Mouse (Mus musculus): Measurements from ENCODE around the gene Clip3. TPM values are rescaled to one million over a fixed set of nuclear protein-coding genes. Genes with fewer than 3 reads are reported as not detected.

The Clip3 gene
- polyA plus RNA-seq (2015; fragmentation: Nextera tagmentation; extraction: Ambion mirVana) = 82.4 and 89.7 TPM in 2 replicates

DNA sequence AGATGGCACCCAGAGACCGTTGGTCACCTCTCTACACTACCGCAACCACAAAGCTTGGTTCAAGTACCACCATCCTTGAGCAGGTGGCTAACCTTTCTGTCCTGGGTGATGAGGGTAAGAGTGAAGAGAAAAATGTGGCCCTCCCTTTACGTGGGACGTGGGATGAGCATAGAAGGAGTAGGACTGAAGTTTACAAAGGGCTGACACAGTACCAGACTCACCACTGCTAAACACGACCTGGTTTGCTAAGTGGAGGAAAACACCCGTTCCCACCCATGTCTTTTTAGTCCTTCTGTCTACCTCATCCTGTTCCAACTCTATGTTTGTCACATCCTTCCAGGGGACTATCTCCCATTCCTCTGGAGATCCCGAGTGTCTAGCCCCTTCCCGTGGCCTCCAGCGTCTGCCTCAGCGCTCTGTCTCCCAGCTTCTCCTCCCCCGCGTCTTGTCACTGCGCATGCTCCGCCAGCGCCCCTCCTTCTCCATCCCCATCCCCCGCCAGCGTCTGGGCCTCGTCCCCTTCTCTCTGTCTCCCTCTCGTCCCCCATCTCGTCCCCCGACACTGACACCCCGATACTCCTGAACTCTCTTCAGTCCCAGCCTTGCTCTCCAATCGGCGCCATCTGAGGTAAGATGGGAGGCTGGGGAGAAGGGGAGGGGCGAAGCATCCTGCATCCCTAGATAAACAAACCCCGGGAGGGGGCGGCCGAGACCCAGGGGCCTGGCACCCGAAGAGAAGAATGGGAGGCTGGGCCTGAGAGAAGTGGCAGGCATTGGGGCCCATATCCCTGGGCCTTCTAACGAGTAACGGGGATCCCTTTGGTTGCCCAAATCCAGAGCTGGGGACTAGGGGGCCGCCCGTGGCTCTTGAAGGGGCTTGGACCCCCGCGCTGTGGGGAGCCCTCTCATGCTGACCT is at the start of gene Clip3:
Clip3 (plus strand) TSS at position 514 of the 917 bp plus-strand sequence.
- WGBS = 8% methylated on average over 32 of the region's 35 CpGs
- Histone ChIP-seq H3K4me1 (peaks cover 41% of the 10 kb centered on the region), H3K27ac (replicated peaks) (peak within 1 kb of the TSS; percentile 80)

DNA sequence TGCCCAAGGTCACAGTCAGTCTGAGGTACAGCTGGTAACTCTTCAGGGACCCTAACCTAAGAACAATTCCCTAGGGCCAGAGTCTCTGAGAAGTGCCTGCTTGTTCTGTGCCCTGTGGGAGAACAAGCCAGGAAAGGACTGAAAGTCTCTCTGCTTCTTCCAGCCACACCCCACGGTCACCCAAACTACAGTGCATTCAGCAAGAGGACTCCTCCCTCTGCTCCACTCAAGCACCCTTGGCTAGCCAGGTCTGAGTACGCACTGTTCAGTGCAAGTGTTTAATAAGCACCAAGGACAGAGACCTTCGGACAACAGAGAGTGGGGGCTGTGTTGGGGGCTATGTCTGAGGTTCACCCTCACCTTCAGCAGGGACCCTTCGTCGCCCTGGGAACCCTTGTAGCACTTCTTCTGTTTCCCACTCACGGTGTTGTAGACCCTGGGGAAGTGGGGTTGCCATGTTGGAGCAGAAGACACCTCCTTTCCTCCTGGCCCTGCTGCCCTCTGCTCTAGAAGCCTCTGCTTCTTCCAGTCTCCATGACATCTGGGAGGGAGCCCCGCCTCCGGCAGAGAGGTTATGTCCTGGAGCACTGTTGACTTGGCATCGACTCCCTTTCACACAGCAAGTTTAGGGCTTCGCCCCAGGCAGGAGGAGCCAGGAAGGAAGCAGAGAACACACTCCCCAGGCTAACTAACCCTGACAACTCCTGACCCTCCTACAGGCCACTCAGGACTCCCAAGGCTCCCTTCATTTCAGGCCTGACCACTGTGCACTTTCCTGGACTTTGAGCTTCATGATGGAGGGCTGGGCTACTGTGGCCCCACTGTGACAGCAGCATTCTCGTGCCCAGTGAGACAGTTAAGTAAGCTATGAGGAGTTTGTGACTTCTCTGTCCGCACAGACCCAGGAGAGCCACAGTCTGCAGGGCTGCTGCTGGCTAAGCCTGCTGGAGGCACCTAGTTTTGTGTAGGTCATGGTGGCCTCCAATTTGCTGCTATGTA is 39.3 kb upstream of the Clip3 start:
- 88% methylated on average over 12 of the region's 12 CpGs for WGBS
- no peak overlapping the region for H3K27ac ChIP-seq (replicated peaks)
- H3K4me3 ChIP-seq (replicated peaks) = no peak overlapping the region
- H3K4me1 ChIP-seq = no peaks in the 10 kb centered on the region
- no peaks in the 10 kb centered on the region; the same call in 1 of the 2 replicates for H3K36me3 ChIP-seq
- no peaks in the 10 kb centered on the region for H3K27me3 ChIP-seq (replicated peaks)
- H3K9me3 ChIP-seq (replicated peaks) = no peaks in the 10 kb centered on the region
- ATAC-seq (ENCODE audit: low FRiP score) = no peak
- no peak overlapping the region for H3K9ac ChIP-seq (replicated peaks)
- H3K4me2 ChIP-seq = no peak overlapping the region

More for the DNA sequence above, at the start of gene Clip3:
- Histone ChIP-seq H3K4me2 (peak within 1 kb of the TSS; percentile 93), H3K9ac (replicated peaks) (peak within 1 kb of the TSS; percentile 96), H3K27me3 (replicated peaks) (no peaks in the 10 kb centered on the region), H3K36me3 (peaks cover 30% of the 10 kb centered on the region), H3K9me3 (replicated peaks) (no peaks in the 10 kb centered on the region), H3K4me3 (replicated peaks) (peak within 1 kb of the TSS; percentile 65)
- ATAC-seq (ENCODE audit: low FRiP score) = peak; percentile 87

DNA sequence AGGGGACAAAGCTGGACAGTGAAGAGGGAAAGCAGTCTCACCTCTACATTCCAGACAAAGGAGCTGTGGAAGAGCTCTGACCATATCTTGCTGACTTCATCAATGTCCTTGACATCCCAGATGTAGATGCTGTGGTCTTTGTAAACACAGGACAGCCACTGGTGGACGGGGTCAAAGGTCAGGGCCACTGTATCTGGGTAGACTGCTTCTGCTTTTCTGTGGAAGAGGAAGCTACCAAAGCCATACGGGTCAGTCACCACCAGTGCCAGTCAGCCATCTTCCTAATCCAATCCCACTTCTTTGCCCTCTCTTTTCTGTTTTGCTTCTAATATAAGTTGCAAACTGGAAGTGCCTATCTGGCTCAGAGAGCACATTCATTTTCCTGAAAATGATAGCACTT is 26.5 kb upstream of the Clip3 start:
- Histone ChIP-seq H3K4me3 (replicated peaks) (no peak overlapping the region), H3K4me1 (no peaks in the 10 kb centered on the region), H3K9me3 (replicated peaks) (no peaks in the 10 kb centered on the region), H3K9ac (replicated peaks) (no peak overlapping the region), H3K4me2 (no peak overlapping the region), H3K36me3 (no peaks in the 10 kb centered on the region), H3K27me3 (replicated peaks) (no peaks in the 10 kb centered on the region), H3K27ac (replicated peaks) (no peak overlapping the region)
- ATAC-seq (ENCODE audit: low FRiP score) = no peak
- 79% methylated on average over 2 of the region's 2 CpGs for WGBS

DNA sequence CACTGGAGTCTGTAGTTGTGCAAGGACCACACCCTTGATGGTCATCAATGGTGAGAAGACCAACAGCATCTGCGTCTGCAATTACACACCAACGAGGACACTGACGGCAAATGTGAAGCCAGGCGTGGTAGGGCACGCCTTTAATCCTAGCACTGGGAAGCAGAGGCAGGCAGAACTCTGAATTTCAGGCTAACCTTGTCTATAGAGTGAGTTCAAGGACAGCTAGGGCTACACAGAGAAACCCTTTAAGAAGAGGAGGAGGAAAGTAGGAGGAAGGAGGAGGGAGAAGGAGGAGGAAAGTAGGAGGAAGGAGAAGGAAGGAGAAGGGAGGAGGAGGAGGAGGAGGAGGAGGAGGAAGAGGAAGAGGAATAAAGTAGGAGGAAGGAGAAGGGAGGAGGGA is 26.0 kb upstream of the Clip3 start:
- WGBS = 93% methylated on average over 5 of the region's 5 CpGs

DNA sequence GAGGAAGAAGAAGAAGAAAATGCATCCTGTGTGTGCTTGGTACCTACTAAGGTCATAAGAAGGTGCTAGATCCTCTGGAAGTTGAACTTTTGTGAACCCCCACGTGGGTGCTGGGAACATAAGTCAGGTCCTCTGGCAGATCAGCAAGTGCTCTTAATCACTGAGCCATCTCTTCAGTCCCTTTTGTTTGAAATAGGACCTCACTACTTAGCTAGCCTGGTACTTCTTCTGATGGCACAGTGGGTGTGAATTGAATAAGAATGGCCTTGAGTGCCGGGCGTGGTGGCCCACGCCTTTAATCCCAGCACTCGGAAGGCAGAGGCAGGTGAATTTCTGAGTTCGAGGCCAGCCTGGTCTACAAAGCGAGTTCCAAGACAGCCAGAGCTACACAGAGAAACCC is 25.6 kb upstream of the Clip3 start:
- Histone ChIP-seq H3K4me2 (no peak overlapping the region), H3K4me3 (replicated peaks) (no peak overlapping the region), H3K36me3 (no peaks in the 10 kb centered on the region), H3K27me3 (replicated peaks) (no peaks in the 10 kb centered on the region), H3K27ac (replicated peaks) (no peak overlapping the region), H3K9me3 (replicated peaks) (no peaks in the 10 kb centered on the region), H3K4me1 (no peaks in the 10 kb centered on the region), H3K9ac (replicated peaks) (no peak overlapping the region)
- 92% methylated on average over 7 of the region's 7 CpGs for WGBS
- ATAC-seq (ENCODE audit: low FRiP score) = no peak

More for the DNA sequence above, 26.0 kb upstream of the Clip3 start:
- Histone ChIP-seq H3K36me3 (no peaks in the 10 kb centered on the region), H3K9me3 (replicated peaks) (no peaks in the 10 kb centered on the region), H3K9ac (replicated peaks) (no peak overlapping the region), H3K27me3 (replicated peaks) (no peaks in the 10 kb centered on the region), H3K4me1 (no peaks in the 10 kb centered on the region), H3K4me3 (replicated peaks) (no peak overlapping the region), H3K4me2 (no peak overlapping the region), H3K27ac (replicated peaks) (no peak overlapping the region)
- ATAC-seq (ENCODE audit: low FRiP score) = no peak

DNA sequence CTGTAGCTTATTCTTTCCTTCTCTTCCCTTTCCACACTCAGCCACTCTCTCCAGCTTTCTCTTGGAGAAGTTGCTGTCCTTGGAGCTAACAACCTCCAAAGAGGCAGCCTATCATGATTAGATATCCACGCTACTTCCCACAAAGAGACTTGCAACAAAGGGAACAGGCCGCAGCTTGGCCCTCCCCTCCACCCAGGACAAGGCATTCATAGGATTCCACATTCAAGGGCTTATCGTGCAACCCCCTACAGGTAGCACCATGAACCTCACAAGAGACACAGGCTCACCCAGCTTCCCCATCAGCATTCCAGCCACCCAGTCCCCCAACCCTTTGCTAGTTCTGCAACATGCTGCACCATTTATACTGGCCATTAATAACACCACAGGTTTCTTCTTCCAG is 24.7 kb upstream of the Clip3 start:
- ATAC-seq (ENCODE audit: low FRiP score) = no peak
- WGBS = 92% methylated on average over 3 of the region's 3 CpGs
- H3K9me3 ChIP-seq (replicated peaks) = no peaks in the 10 kb centered on the region
- no peaks in the 10 kb centered on the region for H3K4me1 ChIP-seq
- H3K27ac ChIP-seq (replicated peaks) = no peak overlapping the region
- H3K36me3 ChIP-seq = no peaks in the 10 kb centered on the region
- no peak overlapping the region for H3K4me2 ChIP-seq
- no peaks in the 10 kb centered on the region for H3K27me3 ChIP-seq (replicated peaks)
- H3K4me3 ChIP-seq (replicated peaks) = no peak overlapping the region
- no peak overlapping the region for H3K9ac ChIP-seq (replicated peaks)

DNA sequence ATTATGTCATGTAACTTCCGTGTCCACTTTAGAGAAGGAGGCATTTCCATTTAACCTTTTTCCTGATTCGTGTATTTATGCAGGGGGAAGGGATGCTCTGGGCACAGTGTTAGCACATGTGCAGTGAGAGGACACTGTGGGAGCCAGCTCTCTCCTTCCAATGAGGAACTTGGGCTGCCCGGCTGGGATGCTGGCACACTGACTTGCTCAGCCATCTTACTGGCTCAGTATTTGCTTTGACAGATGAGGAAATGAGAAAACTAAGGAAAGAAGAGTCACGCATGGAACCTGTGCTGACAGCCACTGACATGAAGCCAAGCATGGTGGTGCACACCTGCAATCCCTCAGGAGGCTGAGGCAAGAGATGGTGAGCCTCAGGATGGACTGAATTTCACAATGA is 21.9 kb upstream of the Clip3 start:
- WGBS = 88% methylated on average over 4 of the region's 4 CpGs
- no peaks in the 10 kb centered on the region for H3K4me1 ChIP-seq
- no peak overlapping the region for H3K4me3 ChIP-seq (replicated peaks)
- H3K27me3 ChIP-seq (replicated peaks) = no peaks in the 10 kb centered on the region
- no peak overlapping the region for H3K4me2 ChIP-seq
- no peak overlapping the region for H3K27ac ChIP-seq (replicated peaks)
- H3K9ac ChIP-seq (replicated peaks) = no peak overlapping the region
- ATAC-seq (ENCODE audit: low FRiP score) = no peak
- no peaks in the 10 kb centered on the region for H3K36me3 ChIP-seq
- no peaks in the 10 kb centered on the region for H3K9me3 ChIP-seq (replicated peaks)

DNA sequence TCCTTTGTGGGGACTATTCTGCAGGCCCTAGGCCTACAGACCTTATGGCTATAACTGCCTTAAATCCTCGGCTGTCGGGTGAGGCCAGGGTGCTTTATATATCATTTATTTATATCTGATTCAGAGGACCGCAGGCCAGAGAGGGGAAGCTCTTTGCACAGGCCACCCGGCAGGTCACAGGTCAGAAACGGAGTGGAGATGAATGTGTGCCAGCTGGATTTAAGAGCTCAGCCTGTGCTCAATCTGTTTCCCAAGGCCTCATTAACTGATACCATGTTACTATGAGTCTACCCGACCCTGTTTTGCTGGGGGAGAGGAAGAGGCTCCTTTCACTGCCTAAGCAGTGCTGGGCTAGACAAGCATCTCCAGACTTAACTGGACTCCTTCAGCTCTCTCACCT is 17.1 kb upstream of the Clip3 start:
- Histone ChIP-seq H3K4me1 (peaks cover 2% of the 10 kb centered on the region), H3K9me3 (replicated peaks) (no peaks in the 10 kb centered on the region), H3K36me3 (no peaks in the 10 kb centered on the region), H3K27ac (replicated peaks) (no peak overlapping the region), H3K27me3 (replicated peaks) (no peaks in the 10 kb centered on the region), H3K9ac (replicated peaks) (no peak overlapping the region), H3K4me3 (replicated peaks) (no peak overlapping the region), H3K4me2 (no peak overlapping the region)
- WGBS = 79% methylated on average over 6 of the region's 6 CpGs
- ATAC-seq (ENCODE audit: low FRiP score) = no peak

DNA sequence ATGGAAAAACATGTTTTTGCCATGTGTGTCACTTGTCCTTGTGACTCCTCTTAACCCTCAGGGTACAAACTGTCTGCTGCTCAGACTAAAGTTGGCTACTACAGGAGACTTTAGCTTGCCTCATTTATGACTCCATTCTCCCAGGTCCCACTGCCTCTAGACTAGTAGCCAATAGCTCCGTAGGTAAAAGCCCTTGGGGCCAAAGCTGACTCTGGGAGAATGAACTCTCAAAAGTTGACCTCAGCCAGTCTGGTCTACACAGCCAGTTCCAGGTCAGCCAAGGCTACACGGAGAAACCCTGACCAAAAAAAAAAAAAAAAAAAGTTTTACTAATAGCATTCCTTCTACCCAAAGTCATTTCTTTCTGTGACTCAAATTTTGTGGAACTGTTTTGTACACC is 12.6 kb upstream of the Clip3 start:
- H3K9me3 ChIP-seq (replicated peaks) = no peaks in the 10 kb centered on the region
- H3K27ac ChIP-seq (replicated peaks) = no peak overlapping the region
- H3K36me3 ChIP-seq = no peaks in the 10 kb centered on the region
- peaks cover 16% of the 10 kb centered on the region for H3K4me1 ChIP-seq
- H3K4me2 ChIP-seq = no peak overlapping the region
- WGBS = 52% methylated on average over 2 of the region's 2 CpGs
- ATAC-seq (ENCODE audit: low FRiP score) = no peak
- H3K4me3 ChIP-seq (replicated peaks) = 0 out of 2 replicates have a peak overlapping the region, but pooled peaks have one; percentile 75
- no peak overlapping the region for H3K9ac ChIP-seq (replicated peaks)
- H3K27me3 ChIP-seq (replicated peaks) = no peaks in the 10 kb centered on the region

DNA sequence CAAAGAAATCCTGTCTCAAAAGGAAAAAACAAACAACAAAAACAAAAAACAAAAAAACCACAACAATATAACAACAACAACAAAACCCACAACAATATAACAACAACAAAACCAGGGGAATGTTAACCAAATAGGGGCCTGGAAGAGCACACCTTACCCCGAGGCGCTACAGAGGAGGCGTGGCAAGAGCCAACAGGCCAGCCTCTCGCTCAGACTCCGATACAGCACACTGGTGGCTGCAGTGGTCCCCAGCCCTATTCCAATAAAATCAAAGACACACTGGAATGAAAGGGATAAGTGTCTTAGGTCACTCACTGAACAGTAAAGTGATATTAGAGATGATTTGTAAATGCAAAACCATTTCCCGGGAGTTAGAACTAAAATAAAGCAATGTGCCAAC is 12.0 kb upstream of the Clip3 start:
- whole genome bisulfite sequencing = 0% methylated on average over 6 of the region's 6 CpGs
- peak overlapping the region; percentile 53; the same call in 1 of the 2 replicates for H3K9ac ChIP-seq (replicated peaks)
- H3K27me3 ChIP-seq (replicated peaks) = no peaks in the 10 kb centered on the region
- no peaks in the 10 kb centered on the region for H3K9me3 ChIP-seq (replicated peaks)
- H3K36me3 ChIP-seq = no peaks in the 10 kb centered on the region
- no peak overlapping the region; the same call in 1 of the 2 replicates for H3K27ac ChIP-seq (replicated peaks)
- H3K4me1 ChIP-seq = peaks cover 16% of the 10 kb centered on the region
- H3K4me3 ChIP-seq (replicated peaks) = peak overlapping the region; percentile 75
- no peak for ATAC-seq (ENCODE audit: low FRiP score)
- H3K4me2 ChIP-seq = peak overlapping the region; percentile 98

DNA sequence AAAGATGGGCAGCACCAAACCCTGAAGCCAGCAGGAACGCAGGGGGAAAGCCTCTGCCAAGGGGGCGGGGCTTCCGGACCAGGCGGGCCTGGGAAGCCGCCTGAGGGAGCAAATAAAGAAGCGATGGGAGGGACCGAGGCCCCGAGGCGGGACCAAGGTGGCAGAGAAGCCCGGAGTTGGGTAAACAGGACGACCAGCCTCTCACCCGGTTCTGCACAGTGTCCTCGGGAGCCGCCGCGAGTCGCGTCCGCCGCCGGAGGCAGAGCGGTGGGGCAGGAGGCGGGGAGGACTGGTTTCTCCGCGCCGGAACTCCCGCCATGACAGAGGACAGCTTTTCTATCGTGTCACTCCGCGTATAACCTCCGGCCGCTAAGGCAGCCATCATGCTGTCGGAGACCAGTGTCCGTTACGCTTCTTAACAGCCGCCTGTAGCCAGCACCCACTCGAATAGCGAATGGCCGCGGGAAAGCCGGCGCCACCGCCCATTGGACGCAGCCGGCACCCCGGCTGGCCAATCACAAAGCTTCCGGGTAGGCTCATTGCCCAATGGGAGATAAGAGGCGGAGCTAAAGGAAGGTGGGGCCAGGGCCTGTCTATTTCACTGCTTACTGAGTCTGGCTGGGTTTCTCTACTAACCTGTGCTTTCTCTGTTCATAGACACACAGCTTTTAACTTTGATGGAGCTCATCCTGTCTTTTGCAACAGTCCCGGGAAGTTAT is 11.4 kb upstream of the Clip3 start, which contains the start of the genes Thap8 and Wdr62:
Thap8 (plus strand) TSS at position 144 of the 719 bp plus-strand sequence.
Wdr62 (minus strand) TSS at position 469 of the 719 bp plus-strand sequence.
- H3K9ac ChIP-seq (replicated peaks) = peak within 1 kb of the TSS; percentile 68
- H3K4me2 ChIP-seq = peak within 1 kb of the TSS; percentile 98
- under 1% methylated on average over 48 of the region's 49 CpGs for WGBS
- peak within 1 kb of the TSS; percentile 75 for H3K4me3 ChIP-seq (replicated peaks)
- no peaks in the 10 kb centered on the region for H3K27me3 ChIP-seq (replicated peaks)
- peak; percentile 96 for ATAC-seq (ENCODE audit: low FRiP score)
- H3K4me1 ChIP-seq = peaks cover 16% of the 10 kb centered on the region
- no peaks in the 10 kb centered on the region for H3K36me3 ChIP-seq
- H3K27ac ChIP-seq (replicated peaks) = peak within 1 kb of the TSS; percentile 97
- no peaks in the 10 kb centered on the region for H3K9me3 ChIP-seq (replicated peaks)

Data from neural tube, embryonic 15.5 days (tissue).